Mouse (Mus musculus) heart, adult 10 weeks (tissue): ENCODE data around the gene Tes3-ps. TPM values are rescaled to one million over a fixed set of nuclear protein-coding genes. Genes with fewer than 3 reads are reported as not detected.

Source experiments
- polyA plus RNA-seq: library from polyadenylated mRNA; stranded (reverse); fragments of 350-450 nt; fragmentation: Illumina TruSeq; extraction: RNeasy Lipid Tissue Mini Kit (QIAGEN cat#74804); gene quantifications from one replicate; pipeline ENCODE4 v1.2.3, GENCODE M21; 2014; ENCODE audit warnings: low read depth, low replicate concordance

The Tes3-ps gene
- polyA plus RNA-seq = not detected

DNA sequence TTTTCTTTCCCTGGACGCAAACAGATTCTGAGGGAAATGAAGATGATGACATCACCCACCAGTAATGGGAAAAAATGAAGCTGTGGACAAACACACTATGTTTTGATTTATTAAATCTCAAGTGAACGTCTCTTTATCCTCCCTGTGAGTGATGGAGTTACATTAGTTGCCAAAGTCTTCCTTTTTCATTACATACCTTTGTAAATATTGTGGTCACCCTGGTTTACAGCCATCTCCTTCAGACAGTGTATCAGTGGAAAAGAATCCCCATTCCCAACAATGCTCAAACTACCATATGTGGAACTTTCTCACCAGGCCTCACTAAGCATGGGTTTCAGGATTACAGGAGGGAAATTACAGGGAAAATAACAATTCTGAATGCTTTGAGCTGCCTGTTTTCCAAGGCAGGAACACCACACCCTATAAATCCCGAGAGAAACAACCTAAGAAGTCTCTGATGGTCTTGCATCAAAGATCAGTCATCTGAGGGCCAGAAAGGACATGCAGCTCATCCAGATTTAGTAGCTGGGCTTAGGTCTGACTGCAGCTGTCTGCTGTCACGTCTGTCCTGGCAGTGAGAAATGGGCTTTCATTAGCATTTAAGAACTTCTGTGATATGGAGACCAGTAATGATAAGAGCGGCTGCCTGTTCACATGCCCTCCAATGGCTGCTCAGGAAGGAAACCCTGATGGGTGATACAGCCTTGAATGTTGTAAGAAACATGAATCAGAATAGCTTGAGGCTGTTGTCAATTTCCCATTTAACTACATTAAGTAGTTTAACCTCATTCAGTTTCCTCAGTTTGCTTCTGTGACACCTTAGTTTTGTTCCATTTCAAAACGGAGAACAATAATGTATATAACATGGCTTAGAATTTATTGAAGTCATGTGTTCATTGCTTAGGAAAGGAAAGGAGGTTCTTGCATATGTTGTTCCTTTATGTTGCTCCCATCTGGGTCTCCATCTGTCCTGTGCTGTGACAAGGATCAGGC lies at the start of gene Tes3-ps:
TSS of gene Tes3-ps (plus strand) at position 943 of the 993 bp plus-strand sequence.

DNA sequence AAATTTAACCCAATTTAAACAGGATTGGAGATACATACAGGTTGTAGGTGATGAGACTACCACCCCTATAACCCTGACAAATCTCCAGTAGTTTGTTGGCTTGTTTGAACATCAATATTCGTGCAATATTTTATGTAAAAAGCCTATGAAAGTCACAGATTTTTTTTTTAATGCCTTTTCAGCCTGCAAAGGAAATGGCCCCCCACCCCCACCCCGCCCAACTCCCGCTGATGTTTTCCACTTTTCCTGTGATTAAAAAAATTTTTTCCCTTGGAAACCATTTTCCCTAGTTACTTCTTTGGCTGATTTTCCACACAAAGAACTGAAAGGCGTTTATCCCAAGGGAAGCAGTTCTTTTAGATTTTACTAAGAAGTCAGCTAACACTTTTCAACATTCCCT lies 11.4 kb downstream of the Tes3-ps start, which contains the start of gene Ecm2:
TSS of gene Ecm2 (plus strand) at position 301 of the 400 bp plus-strand sequence.

DNA sequence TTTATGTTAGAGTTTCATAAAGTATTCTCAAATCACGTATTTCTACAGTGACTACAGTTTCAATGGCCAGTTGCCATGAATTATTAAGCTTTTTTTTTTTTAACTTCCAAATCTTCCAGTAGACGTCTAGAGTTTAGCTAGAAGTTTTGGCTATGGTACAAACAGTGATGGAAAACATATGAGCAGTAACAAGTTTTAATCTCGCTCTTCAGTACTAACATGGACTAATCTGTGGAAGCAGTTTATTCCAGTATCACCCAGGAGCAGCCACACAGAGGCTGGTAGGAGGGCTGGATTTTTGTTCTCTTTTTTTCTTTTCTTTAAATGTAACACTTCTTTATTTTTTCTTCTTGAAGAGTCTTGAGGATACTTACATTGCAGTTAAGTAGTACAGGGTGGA lies 51.2 kb downstream of the Tes3-ps start, which contains the start of gene Aspn:
TSS of gene Aspn (plus strand) at position 165 of the 400 bp plus-strand sequence.

Other genes starting within 250 kb of the Tes3-ps start
- not detected for gene Susd3, start 244.6 kb upstream of the Tes3-ps start, polyA plus RNA-seq
- gene Fgd3, start 173.0 kb upstream of the Tes3-ps start, polyA plus RNA-seq = 1.0 TPM
- gene Bicd2, start 151.7 kb upstream of the Tes3-ps start, polyA plus RNA-seq = 76.1 TPM
- 7.1 TPM for gene Ippk, start 72.1 kb upstream of the Tes3-ps start, polyA plus RNA-seq
- gene Ecm2, start 11.5 kb downstream of the Tes3-ps start, polyA plus RNA-seq = 24.3 TPM
- gene Aspn, start 51.1 kb downstream of the Tes3-ps start, polyA plus RNA-seq = 21.4 TPM
- 1.7 TPM for gene Omd, start 89.1 kb downstream of the Tes3-ps start, polyA plus RNA-seq
- 119 TPM for gene Ogn, start 114.7 kb downstream of the Tes3-ps start, polyA plus RNA-seq
- 4.2 TPM for gene Cenpp, start 159.5 kb downstream of the Tes3-ps start, polyA plus RNA-seq
- gene Nol8, start 159.8 kb downstream of the Tes3-ps start, polyA plus RNA-seq = 10.6 TPM
- gene Iars, start 188.8 kb downstream of the Tes3-ps start, polyA plus RNA-seq = 36.2 TPM